Mouse (Mus musculus) C2C12 (cell line): Measurements from ENCODE around the gene Sytl1.

ENCODE experiments used
- CTCF ChIP-seq: IDR thresholded peaks from one replicate; pipeline ENCODE4 v1.5.1; 2011; ENCODE audit not compliant: control insufficient read depth, insufficient read depth, insufficient read length
- FOSL1 ChIP-seq: IDR thresholded peaks from one replicate; pipeline ENCODE4 v1.8.0; 2011; ENCODE audit warnings: mild to moderate bottlenecking, low read length; ENCODE audit not compliant: poor library complexity, insufficient read depth, severe bottlenecking
- MAX ChIP-seq: IDR thresholded peaks from one replicate; pipeline ENCODE4 v1.6.1; 2011; ENCODE audit warnings: mild to moderate bottlenecking, control low read depth
- USF1 ChIP-seq: IDR thresholded peaks from one replicate; pipeline ENCODE4 v1.6.1; 2011; ENCODE audit warnings: low read depth, mild to moderate bottlenecking, control low read depth, moderate library complexity

GRCm38 (mm10) chr4:133223875-133224274 is 39.0 kb downstream of the Sytl1 start:
- TF ChIP-seq CTCF (no peak), FOSL1 (no peak), MAX (no peak), USF1 (no peak)
